Mouse (Mus musculus): ENCODE measurements around the gene Jmjd8. TPM values are rescaled to one million over a fixed set of nuclear protein-coding genes. Genes with fewer than 3 reads are reported as not detected.

Jmjd8 gene
- polyA plus RNA-seq, 1 experiment from 2014 or later, result 39.5 TPM

- peaks cover 43% of the 10 kb centered on the region for H3K27me3 ChIP-seq (replicated peaks; ENCODE audit: control insufficient read depth, insufficient read depth, low read length)
- no peak for DNase-seq (ENCODE audit: low spot score)
- WGBS, result 77% methylated on average over 11 of the region's 11 CpGs
Observed at GRCm38 (mm10) chr17:25817662-25818061, 11.0 kb upstream of the Jmjd8 start.

GRCm38 (mm10) chr17:25818851-25819780 is 9.6 kb upstream of the Jmjd8 start:
- DNase-seq (ENCODE audit: low spot score) (no peak), ATAC-seq (replicated peaks; ENCODE audit: low FRiP score, low TSS enrichment, low read depth) (peak; percentile 41)
- H3K27me3 ChIP-seq (replicated peaks; ENCODE audit: control insufficient read depth, insufficient read depth, low read length), result peaks cover 40% of the 10 kb centered on the region
- no peaks in the 10 kb centered on the region for H3K9me3 ChIP-seq (ENCODE audit: control insufficient read depth, low read length)
- no peaks in the 10 kb centered on the region for H3K36me3 ChIP-seq (ENCODE audit: control insufficient read depth, insufficient read depth, low read length)
- peak overlapping the region; percentile 25 for H3K4me2 ChIP-seq (ENCODE audit: low read length)
- no peak overlapping the region for H3K9ac ChIP-seq (ENCODE audit: low read length)
- H3K4me3 ChIP-seq (ENCODE audit: low read depth, low read length), result no peak overlapping the region
- H3K27ac ChIP-seq (ENCODE audit: low read depth), result no peak overlapping the region
- 5% methylated on average over 46 of the region's 46 CpGs for WGBS
- peaks cover 3% of the 10 kb centered on the region for H3K4me1 ChIP-seq (replicated peaks; ENCODE audit: control insufficient read depth, insufficient read depth, low read length)

More at GRCm38 (mm10) chr17:25817662-25818061, 11.0 kb upstream of the Jmjd8 start:
- Histone ChIP-seq H3K9me3 (ENCODE audit: control insufficient read depth, low read length) (no peaks in the 10 kb centered on the region), H3K36me3 (ENCODE audit: control insufficient read depth, insufficient read depth, low read length) (no peaks in the 10 kb centered on the region), H3K27ac (ENCODE audit: low read depth) (no peak overlapping the region), H3K4me2 (ENCODE audit: low read length) (no peak overlapping the region), H3K9ac (ENCODE audit: low read length) (no peak overlapping the region), H3K4me3 (ENCODE audit: low read depth, low read length) (no peak overlapping the region), H3K4me1 (replicated peaks; ENCODE audit: control insufficient read depth, insufficient read depth, low read length) (no peaks in the 10 kb centered on the region)
- ATAC-seq (replicated peaks; ENCODE audit: low FRiP score, low TSS enrichment, low read depth), result no peak

- Histone ChIP-seq H3K27ac (ENCODE audit: low read depth) (peak within 1 kb of the TSS; percentile 38), H3K36me3 (ENCODE audit: control insufficient read depth, insufficient read depth, low read length) (peaks cover 24% of the 10 kb centered on the region), H3K4me2 (ENCODE audit: low read length) (peak within 1 kb of the TSS; percentile 92), H3K4me1 (replicated peaks; ENCODE audit: control insufficient read depth, insufficient read depth, low read length) (peaks cover 19% of the 10 kb centered on the region), H3K9me3 (ENCODE audit: control insufficient read depth, low read length) (no peaks in the 10 kb centered on the region), H3K4me3 (ENCODE audit: low read depth, low read length) (peak within 1 kb of the TSS; percentile 77), H3K9ac (ENCODE audit: low read length) (peak within 1 kb of the TSS; percentile 62), H3K27me3 (replicated peaks; ENCODE audit: control insufficient read depth, insufficient read depth, low read length) (peaks cover 29% of the 10 kb centered on the region)
- ATAC-seq (replicated peaks; ENCODE audit: low FRiP score, low TSS enrichment, low read depth), result 0 out of 2 replicates have a peak, but pooled peaks have one; percentile 49
- DNase-seq (ENCODE audit: low spot score), result peak; percentile 79
- under 1% methylated on average over 18 of the region's 18 CpGs for WGBS
Observed at GRCm38 (mm10) chr17:25823452-25823851, 5.2 kb upstream of the Jmjd8 start, which contains the start of gene Wdr24. Wdr24 (plus strand) TSS chr17:25823627.

GRCm38 (mm10) chr17:25824362-25825142 is 4.1 kb upstream of the Jmjd8 start:
- Histone ChIP-seq H3K4me3 (ENCODE audit: low read depth, low read length) (peak overlapping the region; percentile 77; the same call in 1 of the 2 replicates), H3K27me3 (replicated peaks; ENCODE audit: control insufficient read depth, insufficient read depth, low read length) (peaks cover 18% of the 10 kb centered on the region), H3K9ac (ENCODE audit: low read length) (peak overlapping the region; percentile 62; the same call in 1 of the 2 replicates), H3K27ac (ENCODE audit: low read depth) (no peak overlapping the region), H3K4me2 (ENCODE audit: low read length) (peak overlapping the region; percentile 92), H3K36me3 (ENCODE audit: control insufficient read depth, insufficient read depth, low read length) (peaks cover 24% of the 10 kb centered on the region), H3K4me1 (replicated peaks; ENCODE audit: control insufficient read depth, insufficient read depth, low read length) (peaks cover 21% of the 10 kb centered on the region), H3K9me3 (ENCODE audit: control insufficient read depth, low read length) (no peaks in the 10 kb centered on the region)
- ATAC-seq (replicated peaks; ENCODE audit: low FRiP score, low TSS enrichment, low read depth) (no peak), DNase-seq (ENCODE audit: low spot score) (no peak)
- 66% methylated on average over 17 of the region's 17 CpGs for WGBS

- ATAC-seq (replicated peaks; ENCODE audit: low FRiP score, low TSS enrichment, low read depth), result no peak
- Histone ChIP-seq H3K36me3 (ENCODE audit: control insufficient read depth, insufficient read depth, low read length) (peaks cover 29% of the 10 kb centered on the region), H3K9me3 (ENCODE audit: control insufficient read depth, low read length) (no peaks in the 10 kb centered on the region), H3K4me3 (ENCODE audit: low read depth, low read length) (no peak overlapping the region), H3K4me1 (replicated peaks; ENCODE audit: control insufficient read depth, insufficient read depth, low read length) (peaks cover 29% of the 10 kb centered on the region), H3K27ac (ENCODE audit: low read depth) (no peak overlapping the region), H3K9ac (ENCODE audit: low read length) (no peak overlapping the region), H3K27me3 (replicated peaks; ENCODE audit: control insufficient read depth, insufficient read depth, low read length) (peaks cover 11% of the 10 kb centered on the region), H3K4me2 (ENCODE audit: low read length) (peak overlapping the region; percentile 92; the same call in 1 of the 2 replicates)
- WGBS, result 94% methylated on average over 6 of the region's 6 CpGs
- DNase-seq (ENCODE audit: low spot score), result no peak
Observed at GRCm38 (mm10) chr17:25825311-25825710, 3.4 kb upstream of the Jmjd8 start.

GRCm38 (mm10) chr17:25825984-25826570 is 2.6 kb upstream of the Jmjd8 start:
- no peak for DNase-seq (ENCODE audit: low spot score)

GRCm38 (mm10) chr17:25827011-25827410 is 1.7 kb upstream of the Jmjd8 start:
- no peak overlapping the region for H3K27ac ChIP-seq (ENCODE audit: low read depth)
- H3K9ac ChIP-seq (ENCODE audit: low read length), result no peak overlapping the region
- H3K27me3 ChIP-seq (replicated peaks; ENCODE audit: control insufficient read depth, insufficient read depth, low read length), result no peaks in the 10 kb centered on the region
- no peaks in the 10 kb centered on the region for H3K9me3 ChIP-seq (ENCODE audit: control insufficient read depth, low read length)
- H3K4me3 ChIP-seq (ENCODE audit: low read depth, low read length), result no peak overlapping the region
- no peak for ATAC-seq (replicated peaks; ENCODE audit: low FRiP score, low TSS enrichment, low read depth)
- peaks cover 45% of the 10 kb centered on the region for H3K36me3 ChIP-seq (ENCODE audit: control insufficient read depth, insufficient read depth, low read length)
- no peak overlapping the region for H3K4me2 ChIP-seq (ENCODE audit: low read length)
- H3K4me1 ChIP-seq (replicated peaks; ENCODE audit: control insufficient read depth, insufficient read depth, low read length), result peaks cover 44% of the 10 kb centered on the region
- 93% methylated on average over 13 of the region's 13 CpGs for WGBS
- no peak for DNase-seq (ENCODE audit: low spot score)

More at GRCm38 (mm10) chr17:25825984-25826570, 2.6 kb upstream of the Jmjd8 start:
- H3K36me3 ChIP-seq (ENCODE audit: control insufficient read depth, insufficient read depth, low read length), result peaks cover 36% of the 10 kb centered on the region
- H3K4me1 ChIP-seq (replicated peaks; ENCODE audit: control insufficient read depth, insufficient read depth, low read length), result peaks cover 35% of the 10 kb centered on the region
- no peak overlapping the region for H3K4me2 ChIP-seq (ENCODE audit: low read length)
- H3K9ac ChIP-seq (ENCODE audit: low read length), result no peak overlapping the region
- peaks cover 5% of the 10 kb centered on the region; the same call in 1 of the 2 replicates for H3K27me3 ChIP-seq (replicated peaks; ENCODE audit: control insufficient read depth, insufficient read depth, low read length)
- H3K27ac ChIP-seq (ENCODE audit: low read depth), result no peak overlapping the region
- no peaks in the 10 kb centered on the region for H3K9me3 ChIP-seq (ENCODE audit: control insufficient read depth, low read length)
- ATAC-seq (replicated peaks; ENCODE audit: low FRiP score, low TSS enrichment, low read depth), result no peak
- H3K4me3 ChIP-seq (ENCODE audit: low read depth, low read length), result no peak overlapping the region
- 96% methylated on average over 27 of the region's 27 CpGs for WGBS

GRCm38 (mm10) chr17:25827546-25828222 is 983 bp upstream of the Jmjd8 start:
- no peak overlapping the region for H3K4me3 ChIP-seq (ENCODE audit: low read depth, low read length)
- no peak for ATAC-seq (replicated peaks; ENCODE audit: low FRiP score, low TSS enrichment, low read depth)
- no peak overlapping the region for H3K4me2 ChIP-seq (ENCODE audit: low read length)
- no peaks in the 10 kb centered on the region for H3K9me3 ChIP-seq (ENCODE audit: control insufficient read depth, low read length)
- H3K27me3 ChIP-seq (replicated peaks; ENCODE audit: control insufficient read depth, insufficient read depth, low read length), result no peaks in the 10 kb centered on the region
- no peak overlapping the region for H3K27ac ChIP-seq (ENCODE audit: low read depth)
- no peak for DNase-seq (ENCODE audit: low spot score)
- no peak overlapping the region for H3K9ac ChIP-seq (ENCODE audit: low read length)
- 96% methylated on average over 22 of the region's 22 CpGs for WGBS
- peaks cover 45% of the 10 kb centered on the region for H3K4me1 ChIP-seq (replicated peaks; ENCODE audit: control insufficient read depth, insufficient read depth, low read length)
- peaks cover 45% of the 10 kb centered on the region for H3K36me3 ChIP-seq (ENCODE audit: control insufficient read depth, insufficient read depth, low read length)

Data from intestine, embryonic 14.5 days (tissue).